Mouse (Mus musculus) neural tube, embryonic 13.5 days (tissue): ENCODE measurements around the gene Gm1043. TPM values are rescaled to one million over a fixed set of nuclear protein-coding genes. Genes with fewer than 3 reads are reported as not detected.

ENCODE experiments used
- ATAC-seq: fragments of 200-750 bp; cut with Nextera tagmentation; 2 replicates; pipeline ENCODE4 v1.8.0; 2017; ENCODE audit warnings: low read depth, mild to moderate bottlenecking, moderate TSS enrichment, moderate library complexity
- H3K27ac ChIP-seq: fragments of 300-500 bp; sonication (generic); replicated peaks from 2 replicates; pipeline ENCODE4 v1.5.1; 2015; ENCODE audit warnings: moderate library complexity, mild to moderate bottlenecking, inconsistent platforms
- H3K27me3 ChIP-seq: fragments of 300-500 bp; sonication (generic); 2 replicates; pipeline ENCODE4 v1.6.1; 2015; ENCODE audit warnings: mild to moderate bottlenecking, inconsistent platforms
- H3K36me3 ChIP-seq: fragments of 300-500 bp; sonication (generic); 2 replicates; pipeline ENCODE4 v1.6.1; 2015; ENCODE audit warnings: mild to moderate bottlenecking, inconsistent platforms
- H3K4me1 ChIP-seq: fragments of 300-500 bp; sonication (generic); replicated peaks from 2 replicates; pipeline ENCODE4 v1.6.1; 2015; ENCODE audit warnings: inconsistent platforms
- H3K4me2 ChIP-seq: fragments of 300-500 bp; sonication (generic); 2 replicates; pipeline ENCODE4 v1.6.1; 2015; ENCODE audit warnings: inconsistent platforms, mild to moderate bottlenecking, moderate library complexity
- H3K4me3 ChIP-seq: fragments of 300-500 bp; sonication (generic); 2 replicates; pipeline ENCODE4 v1.5.1; 2015; ENCODE audit warnings: mild to moderate bottlenecking, inconsistent platforms
- H3K9ac ChIP-seq: fragments of 300-500 bp; sonication (generic); 2 replicates; pipeline ENCODE4 v1.6.1; 2015; ENCODE audit warnings: moderate library complexity, mild to moderate bottlenecking, inconsistent platforms
- H3K9me3 ChIP-seq: fragments of 300-500 bp; sonication (generic); 2 replicates; pipeline ENCODE4 v1.6.1; 2016; ENCODE audit warnings: inconsistent platforms
- WGBS: fragments of 180-500 bp; shearing (Covaris S2); methylation state at CpG from one replicate; pipeline ENCODE4 v1.1.7; 2015; 5-methylcytosine and 5-hydroxymethylcytosine counted together
- polyA plus RNA-seq: library from polyadenylated mRNA; unstranded; fragments of >200 nt; fragmentation: Nextera tagmentation; extraction: Ambion mirVana; gene quantifications from 2 replicates; pipeline ENCODE4 v1.2.1, GENCODE M21; 2015

The Gm1043 gene
- polyA plus RNA-seq, 1 experiment from 2014 or later: 1.2 TPM

DNA sequence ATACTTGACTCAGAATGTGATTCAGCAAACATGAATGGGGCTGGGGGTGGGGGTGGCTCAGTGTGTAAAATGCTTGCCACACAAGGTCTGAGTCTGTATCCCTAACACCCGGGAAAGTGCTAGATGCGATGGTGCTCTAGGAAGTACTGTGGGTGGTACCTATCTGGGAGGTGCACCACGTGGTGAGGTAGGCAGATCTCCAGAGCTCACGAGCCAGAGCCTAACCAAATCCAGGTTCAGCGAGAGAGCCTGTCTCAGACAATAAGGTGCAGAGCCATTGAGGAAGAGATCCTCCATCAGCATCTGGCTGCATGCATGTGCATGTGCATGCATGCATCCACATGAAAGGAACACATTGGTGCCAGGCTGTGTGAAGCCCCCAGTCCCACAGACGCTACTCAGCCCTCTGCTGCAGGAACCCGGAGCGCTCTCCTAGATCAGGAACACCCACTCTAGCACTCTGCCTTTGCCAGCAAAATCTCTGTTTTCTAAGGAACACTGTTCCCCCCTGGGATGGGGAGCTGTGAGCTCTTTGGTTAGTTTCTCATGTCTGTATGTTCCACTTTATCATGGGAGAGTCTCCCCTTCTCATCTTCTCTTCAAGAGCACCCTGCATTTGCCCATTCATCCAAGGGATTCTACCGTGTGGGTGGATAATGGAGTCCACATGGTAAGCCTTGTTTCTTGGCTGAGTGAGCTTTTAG lies 167.1 kb downstream of the Gm1043 start:
- H3K36me3 ChIP-seq: peaks cover 22% of the 10 kb centered on the region
- no peak for ATAC-seq
- 88% methylated on average over 9 of the region's 9 CpGs for WGBS
- no peak overlapping the region for H3K4me2 ChIP-seq
- H3K4me1 ChIP-seq: peaks cover 91% of the 10 kb centered on the region
- no peak overlapping the region for H3K9ac ChIP-seq
- no peaks in the 10 kb centered on the region for H3K9me3 ChIP-seq
- no peaks in the 10 kb centered on the region for H3K27me3 ChIP-seq
- H3K27ac ChIP-seq: no peak overlapping the region
- no peak overlapping the region for H3K4me3 ChIP-seq

DNA sequence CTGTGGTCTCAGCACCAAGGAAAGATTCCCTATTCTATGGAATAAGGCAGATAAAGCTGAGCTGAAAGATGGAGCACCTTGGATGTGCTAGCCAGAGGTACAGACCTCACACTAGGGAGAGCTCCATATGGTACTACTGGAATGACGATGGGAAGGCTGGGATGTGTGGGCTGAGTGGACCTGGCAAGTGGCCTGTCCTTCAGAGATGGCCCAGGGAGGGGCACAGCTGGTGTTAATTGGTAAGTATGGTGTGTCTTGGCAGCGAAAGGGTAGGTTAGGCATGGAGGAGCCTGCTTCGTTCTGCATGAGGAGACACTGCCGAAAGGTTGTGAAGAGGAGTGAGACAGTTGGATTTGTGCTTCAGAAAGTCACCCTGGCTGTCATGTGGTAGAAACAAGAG lies 169.4 kb downstream of the Gm1043 start:
- Histone ChIP-seq H3K9me3 (no peaks in the 10 kb centered on the region), H3K9ac (no peak overlapping the region), H3K4me1 (peaks cover 89% of the 10 kb centered on the region), H3K4me3 (no peak overlapping the region), H3K27ac (no peak overlapping the region), H3K36me3 (peaks cover 22% of the 10 kb centered on the region), H3K27me3 (no peaks in the 10 kb centered on the region), H3K4me2 (no peak overlapping the region)
- 60% methylated on average over 4 of the region's 4 CpGs for WGBS
- no peak for ATAC-seq

DNA sequence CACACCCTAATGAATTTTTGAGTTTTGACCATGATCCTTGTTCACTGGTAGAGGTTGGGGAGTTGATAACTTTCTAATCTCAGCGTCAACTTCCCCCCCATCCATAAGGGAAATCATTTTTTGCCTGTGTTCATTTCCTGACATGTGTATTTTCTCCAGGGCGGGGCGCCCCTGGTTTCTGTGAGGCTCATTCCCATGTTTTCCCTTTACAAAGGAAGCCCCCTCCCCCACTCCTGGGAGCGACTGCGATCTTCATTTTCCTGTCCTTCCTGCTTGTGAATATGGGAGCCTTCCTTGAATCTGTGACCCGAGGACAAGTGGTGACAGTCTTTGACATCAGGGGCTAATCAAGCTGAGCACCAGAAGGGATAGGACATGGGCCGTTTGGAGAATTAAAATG lies 171.7 kb downstream of the Gm1043 start:
- Histone ChIP-seq H3K36me3 (peaks cover 14% of the 10 kb centered on the region), H3K9me3 (no peaks in the 10 kb centered on the region), H3K4me1 (peaks cover 88% of the 10 kb centered on the region), H3K4me2 (no peak overlapping the region), H3K4me3 (no peak overlapping the region), H3K27ac (0 out of 2 replicates have a peak overlapping the region, but pooled peaks have one; percentile 7), H3K9ac (no peak overlapping the region), H3K27me3 (no peaks in the 10 kb centered on the region)
- 61% methylated on average over 7 of the region's 7 CpGs for WGBS
- no peak for ATAC-seq

DNA sequence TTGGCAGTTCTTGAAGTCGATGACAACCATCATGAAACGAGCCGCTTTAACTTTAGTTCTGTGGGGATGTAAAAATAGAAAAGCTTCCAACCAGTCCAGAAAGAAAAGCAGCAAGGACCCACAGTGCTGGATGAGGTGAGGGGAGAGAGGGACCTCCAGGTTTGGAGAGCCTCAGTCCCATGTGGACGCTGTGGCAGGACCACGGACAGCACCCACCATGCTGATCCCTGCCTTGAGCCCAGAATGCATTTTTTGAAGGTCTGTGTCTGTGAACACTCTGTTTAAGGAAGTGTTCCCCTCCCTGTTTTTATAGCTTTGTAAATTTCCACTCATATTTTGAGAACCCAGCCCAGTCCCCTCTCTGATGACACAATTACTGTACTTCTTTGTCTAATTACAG lies 172.1 kb downstream of the Gm1043 start:
- H3K27ac ChIP-seq: 0 out of 2 replicates have a peak overlapping the region, but pooled peaks have one; percentile 23
- no peaks in the 10 kb centered on the region for H3K27me3 ChIP-seq
- peaks cover 87% of the 10 kb centered on the region for H3K4me1 ChIP-seq
- no peak overlapping the region for H3K4me3 ChIP-seq
- H3K9ac ChIP-seq: no peak overlapping the region
- no peak overlapping the region for H3K4me2 ChIP-seq
- no peak for ATAC-seq
- 63% methylated on average over 5 of the region's 5 CpGs for WGBS
- H3K36me3 ChIP-seq: peaks cover 11% of the 10 kb centered on the region
- H3K9me3 ChIP-seq: no peaks in the 10 kb centered on the region

DNA sequence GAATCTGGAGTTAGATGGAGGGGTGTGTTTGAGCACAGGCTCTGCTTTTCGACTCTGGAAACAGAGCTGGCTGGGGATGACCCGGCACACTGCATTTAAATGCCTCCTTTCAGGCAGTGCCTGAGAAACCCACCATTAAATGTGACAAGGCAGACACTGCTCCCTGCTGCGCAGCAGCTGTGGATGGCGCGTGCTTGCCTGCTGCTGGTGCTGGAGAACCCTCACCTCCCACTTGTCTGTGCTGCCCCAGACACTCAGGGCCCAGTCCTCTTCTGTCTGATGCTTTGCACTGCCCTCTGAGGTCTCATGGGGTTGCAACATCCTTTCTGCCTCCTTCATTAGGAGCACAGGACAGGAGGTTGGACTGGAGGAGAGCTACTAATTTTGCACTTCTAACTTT lies 176.6 kb downstream of the Gm1043 start:
- Histone ChIP-seq H3K9ac (no peak overlapping the region), H3K4me1 (peaks cover 70% of the 10 kb centered on the region), H3K4me2 (no peak overlapping the region), H3K27ac (0 out of 2 replicates have a peak overlapping the region, but pooled peaks have one; percentile 14), H3K9me3 (no peaks in the 10 kb centered on the region), H3K27me3 (no peaks in the 10 kb centered on the region), H3K36me3 (peaks cover 18% of the 10 kb centered on the region), H3K4me3 (no peak overlapping the region)
- 35% methylated on average over 5 of the region's 5 CpGs for WGBS
- peak; percentile 52 for ATAC-seq

DNA sequence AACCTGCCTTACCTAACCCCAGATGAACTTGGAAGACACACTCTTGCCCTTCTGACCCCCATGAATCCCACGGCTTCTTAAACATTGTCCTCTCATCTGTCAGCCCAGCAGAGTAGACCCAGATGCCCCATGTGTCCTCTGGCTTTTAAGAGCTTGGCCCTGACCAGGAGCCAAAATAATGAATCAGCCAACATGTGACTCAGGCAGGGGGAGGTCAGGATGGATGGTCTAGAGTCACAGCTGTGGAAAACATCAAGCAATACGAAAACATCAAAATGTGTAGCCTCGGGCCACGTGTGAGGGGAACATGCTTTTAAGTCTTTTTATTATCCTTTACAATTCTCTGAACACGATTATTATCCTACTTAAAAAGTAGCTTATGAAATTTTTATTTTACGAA lies 178.6 kb downstream of the Gm1043 start:
- Histone ChIP-seq H3K27me3 (no peaks in the 10 kb centered on the region), H3K27ac (no peak overlapping the region)
- ATAC-seq: no peak

More for the DNA sequence above, 178.6 kb downstream of the Gm1043 start:
- no peaks in the 10 kb centered on the region for H3K9me3 ChIP-seq
- H3K9ac ChIP-seq: no peak overlapping the region
- peaks cover 51% of the 10 kb centered on the region for H3K4me1 ChIP-seq
- H3K36me3 ChIP-seq: peaks cover 36% of the 10 kb centered on the region
- 46% methylated on average over 6 of the region's 6 CpGs for WGBS
- H3K4me3 ChIP-seq: no peak overlapping the region
- H3K4me2 ChIP-seq: no peak overlapping the region

Other genes starting within 250 kb of the Gm1043 start
- gene Ppp2r2c, start 216.9 kb upstream of the Gm1043 start, polyA plus RNA-seq: 43.1 and 44.8 TPM in 2 replicates
- gene Wfs1, start 96.2 kb upstream of the Gm1043 start, polyA plus RNA-seq: 8.4 TPM in 2 replicates
- gene Crmp1, start 156.6 kb downstream of the Gm1043 start, polyA plus RNA-seq: 739 and 776 TPM in 2 replicates